Mouse (Mus musculus): Measurements from ENCODE around the gene Ccl4.

GRCm38 (mm10) chr11:83630630-83631029 is 31.8 kb upstream of the Ccl4 start:
- TF ChIP-seq ZC3H11A (IDR thresholded peaks at IDR 0.05; ENCODE audit: borderline replicate concordance, low read depth, low read length) (no peak), ZNF384 (IDR thresholded peaks at IDR 0.05; ENCODE audit: low read depth, low read length) (no peak), CHD2 (IDR thresholded peaks at IDR 0.05; ENCODE audit: low read depth, low read length) (no peak), HCFC1 (IDR thresholded peaks at IDR 0.05; ENCODE audit: borderline replicate concordance, insufficient read depth, low read length) (no peak), MAFK (IDR thresholded peaks at IDR 0.05; ENCODE audit: insufficient read depth, low read depth, low read length) (no peak)
